Mouse (Mus musculus) midbrain, postnatal 0 days (tissue): ENCODE measurements around the gene Gucy1b2. TPM values are rescaled to one million over a fixed set of nuclear protein-coding genes. Genes with fewer than 3 reads are reported as not detected.
A peak's percentile ranks its signal among the peaks of the same experiment; 100 is the strongest.

Experiments
- ATAC-seq: fragments of 200-750 bp; cut with Nextera tagmentation; 2 replicates; pipeline ENCODE4 v1.8.0; 2017; ENCODE audit warnings: moderate number of reproducible peaks, mild to moderate bottlenecking, moderate TSS enrichment, moderate library complexity; ENCODE audit not compliant: low FRiP score
- DNase-seq: peaks from one replicate; pipeline ENCODE4 v3.0.0-alpha.2; 2015; ENCODE audit warnings: low spot score
- H3K27ac ChIP-seq: fragments of 300-500 bp; sonication (generic); 2 replicates; pipeline ENCODE4 v1.5.1; 2014; ENCODE audit warnings: low read depth, mild to moderate bottlenecking, low read length, mixed read lengths
- H3K27me3 ChIP-seq: fragments of 300-500 bp; sonication (generic); 2 replicates; pipeline ENCODE4 v1.6.1; 2014; ENCODE audit warnings: low read length, control low read depth, mixed read lengths; ENCODE audit not compliant: insufficient read depth
- H3K36me3 ChIP-seq: fragments of 300-500 bp; sonication (generic); 2 replicates; pipeline ENCODE4 v1.6.1; 2014; ENCODE audit warnings: low read length, control low read depth, mixed read lengths; ENCODE audit not compliant: insufficient read depth
- H3K4me1 ChIP-seq: fragments of 300-500 bp; sonication (generic); 2 replicates; pipeline ENCODE4 v1.6.1; 2014; ENCODE audit warnings: mild to moderate bottlenecking, control low read depth, antibody characterized with exemption, low read length, mixed read lengths; ENCODE audit not compliant: insufficient read depth
- H3K4me2 ChIP-seq: fragments of 300-500 bp; sonication (generic); 2 replicates; pipeline ENCODE4 v1.6.1; 2014; ENCODE audit warnings: low read depth, mild to moderate bottlenecking, low read length, mixed read lengths; ENCODE audit not compliant: poor library complexity, severe bottlenecking
- H3K4me3 ChIP-seq: fragments of 300-500 bp; sonication (generic); 2 replicates; pipeline ENCODE4 v1.5.1; 2014; ENCODE audit warnings: low read depth, mild to moderate bottlenecking, low read length, moderate library complexity
- H3K9ac ChIP-seq: fragments of 300-500 bp; sonication (generic); replicated peaks from 2 replicates; pipeline ENCODE4 v1.6.1; 2014; ENCODE audit warnings: mild to moderate bottlenecking, low read length, moderate library complexity, mixed read lengths; ENCODE audit not compliant: poor library complexity, severe bottlenecking
- H3K9me3 ChIP-seq: fragments of 300-500 bp; sonication (generic); 2 replicates; pipeline ENCODE4 v1.6.1; 2016; ENCODE audit warnings: low read length, control low read depth
- CTCF ChIP-seq: IDR thresholded peaks from 2 replicates; pipeline ENCODE4 v1.5.1; 2016; ENCODE audit warnings: antibody characterized with exemption, mild to moderate bottlenecking
- WGBS: fragments of 180-500 bp; shearing (Covaris S2); extraction: QIAGEN DNeasy Blood & Tissue Kit; methylation state at CpG from one replicate; pipeline ENCODE4 v1.1.7; 2014; 5-methylcytosine and 5-hydroxymethylcytosine counted together
- polyA plus RNA-seq: library from polyadenylated mRNA; unstranded; fragments of >200 nt; fragmentation: Nextera tagmentation; extraction: Ambion mirVana; gene quantifications from 2 replicates; pipeline ENCODE4 v1.2.1, GENCODE M21; 2015
- total RNA-seq: library from RNA; depleted of rRNA; stranded (reverse); fragments of >200 nt; gene quantifications from 2 replicates; pipeline ENCODE4 v1.2.3, GENCODE M21; 2014

Gene Gucy1b2
- total and polyA plus RNA-seq, 2 experiments from 2014 or later, result 0.49 to 1.2 TPM

- DNase-seq (no peak), ATAC-seq (no peak)
- Histone ChIP-seq H3K9me3 (no peaks in the 10 kb centered on the region), H3K9ac (no peak overlapping the region), H3K27me3 (no peaks in the 10 kb centered on the region), H3K4me2 (no peak overlapping the region), H3K4me1 (no peaks in the 10 kb centered on the region), H3K36me3 (no peaks in the 10 kb centered on the region), H3K27ac (no peak overlapping the region), H3K4me3 (no peak overlapping the region)
- TF ChIP-seq CTCF, result no peak
Measured at GRCm38 (mm10) chr14:62440036-62440435, 16.1 kb downstream of the Gucy1b2 start.

- DNase-seq, result no peak
- Histone ChIP-seq H3K27ac (no peak overlapping the region), H3K36me3 (no peaks in the 10 kb centered on the region), H3K27me3 (no peaks in the 10 kb centered on the region), H3K4me3 (no peak overlapping the region), H3K9ac (no peak overlapping the region), H3K9me3 (no peaks in the 10 kb centered on the region), H3K4me1 (no peaks in the 10 kb centered on the region), H3K4me2 (no peak overlapping the region)
- WGBS, result 93% methylated on average over 4 of the region's 4 CpGs
- no peak for TF ChIP-seq CTCF
- ATAC-seq, result no peak
Measured at GRCm38 (mm10) chr14:62438236-62438635, 17.9 kb downstream of the Gucy1b2 start.

- Histone ChIP-seq H3K4me3 (no peak overlapping the region), H3K4me1 (no peaks in the 10 kb centered on the region), H3K9ac (no peak overlapping the region), H3K36me3 (no peaks in the 10 kb centered on the region), H3K27me3 (no peaks in the 10 kb centered on the region), H3K4me2 (no peak overlapping the region), H3K27ac (no peak overlapping the region), H3K9me3 (no peaks in the 10 kb centered on the region)
- 89% methylated on average over 2 of the region's 2 CpGs for WGBS
- DNase-seq (no peak), ATAC-seq (no peak)
- TF ChIP-seq CTCF, result no peak
Measured at GRCm38 (mm10) chr14:62437806-62438205, 18.3 kb downstream of the Gucy1b2 start.

GRCm38 (mm10) chr14:62425277-62425691 is 30.8 kb downstream of the Gucy1b2 start:
- Histone ChIP-seq H3K4me2 (no peak overlapping the region), H3K27me3 (no peaks in the 10 kb centered on the region), H3K36me3 (no peaks in the 10 kb centered on the region), H3K9ac (no peak overlapping the region), H3K9me3 (no peaks in the 10 kb centered on the region), H3K27ac (no peak overlapping the region), H3K4me1 (no peaks in the 10 kb centered on the region), H3K4me3 (no peak overlapping the region)
- TF ChIP-seq CTCF, result no peak
- WGBS, result 63% methylated on average over 2 of the region's 2 CpGs
- ATAC-seq (no peak), DNase-seq (no peak)

GRCm38 (mm10) chr14:62422265-62422664 is 33.8 kb downstream of the Gucy1b2 start:
- ATAC-seq (no peak), DNase-seq (peak; percentile 40)
- Histone ChIP-seq H3K27me3 (no peaks in the 10 kb centered on the region), H3K4me3 (no peak overlapping the region), H3K4me2 (no peak overlapping the region), H3K27ac (no peak overlapping the region), H3K9ac (no peak overlapping the region), H3K9me3 (no peaks in the 10 kb centered on the region), H3K4me1 (no peaks in the 10 kb centered on the region), H3K36me3 (no peaks in the 10 kb centered on the region)
- no peak for TF ChIP-seq CTCF
- 68% methylated on average over 4 of the region's 4 CpGs for WGBS

GRCm38 (mm10) chr14:62417501-62417900 is 38.6 kb downstream of the Gucy1b2 start:
- no peak for DNase-seq
- Histone ChIP-seq H3K4me2 (no peak overlapping the region), H3K4me3 (no peak overlapping the region), H3K9me3 (no peaks in the 10 kb centered on the region), H3K27me3 (no peaks in the 10 kb centered on the region), H3K27ac (0 out of 2 replicates have a peak overlapping the region, but pooled peaks have one; percentile 32), H3K36me3 (no peaks in the 10 kb centered on the region), H3K4me1 (no peaks in the 10 kb centered on the region), H3K9ac (no peak overlapping the region)
- WGBS, result 88% methylated on average over 3 of the region's 3 CpGs
- no peak for TF ChIP-seq CTCF
- ATAC-seq, result no peak
